Mouse (Mus musculus): ENCODE measurements around the gene Pip4k2c.
"Not testable (repeated sequence)": the region's sequence is repeated elsewhere in the genome, so short reads cannot be mapped to it uniquely, and the experiment has no call there.

The Pip4k2c gene

DNA sequence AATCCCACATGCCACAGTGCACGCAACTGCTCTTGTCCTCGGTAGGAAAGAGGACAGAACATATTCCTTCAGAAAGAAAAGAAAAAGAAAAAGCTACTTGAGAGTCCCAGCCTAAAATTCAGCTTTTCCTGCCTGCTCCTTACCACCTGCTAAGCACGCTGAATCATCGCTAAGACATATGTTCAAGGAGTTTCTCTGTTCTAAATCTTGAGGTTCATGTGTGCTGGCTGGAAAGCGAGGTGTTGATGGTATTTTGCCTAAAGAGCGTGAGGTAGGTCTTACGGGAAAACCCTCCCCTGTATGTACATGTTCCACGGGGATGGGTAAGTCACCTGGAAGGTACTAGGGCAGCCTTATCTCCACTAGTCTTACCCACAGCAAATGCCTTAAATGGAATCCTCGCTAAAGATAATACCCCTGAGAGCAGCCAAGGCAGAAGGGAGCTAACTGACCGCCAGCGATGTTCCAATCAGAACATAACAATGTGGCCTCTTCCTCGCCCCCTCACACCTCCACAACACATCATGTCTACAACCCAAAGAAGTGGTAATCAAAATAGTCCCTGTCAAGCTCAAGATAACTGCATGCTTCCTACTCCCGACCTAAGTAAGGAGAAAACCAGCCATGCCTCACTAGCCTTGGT is 1.3 kb downstream of the Pip4k2c start:
- in situ Hi-C loops (cut with MboI) = no loop called here

- in situ Hi-C loops (cut with MboI) = no loop called here
Measured at GRCm38 (mm10) chr10:127208921-127209320, 2.5 kb downstream of the Pip4k2c start.

DNA sequence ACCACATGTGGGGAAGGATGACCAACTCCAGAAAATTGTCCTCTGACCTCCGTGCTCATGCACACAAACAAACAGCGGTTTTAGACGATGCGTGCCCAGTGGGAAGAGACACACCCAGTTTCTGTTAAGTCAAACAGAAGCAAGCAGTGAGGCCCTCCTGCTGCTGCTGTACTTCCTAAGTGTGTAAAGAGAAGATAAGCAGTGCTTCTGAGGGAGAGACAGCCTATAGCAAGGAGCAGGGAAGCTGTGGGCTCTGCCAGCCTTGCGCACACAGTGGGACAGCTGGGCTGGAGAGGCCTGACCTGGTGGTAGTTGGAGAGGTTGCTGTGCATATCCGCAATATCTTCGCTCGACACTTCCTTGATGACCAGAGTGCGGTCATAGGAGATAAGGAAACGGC is 6.0 kb downstream of the Pip4k2c start:
- in situ Hi-C loops (cut with MboI) = no loop called here

DNA sequence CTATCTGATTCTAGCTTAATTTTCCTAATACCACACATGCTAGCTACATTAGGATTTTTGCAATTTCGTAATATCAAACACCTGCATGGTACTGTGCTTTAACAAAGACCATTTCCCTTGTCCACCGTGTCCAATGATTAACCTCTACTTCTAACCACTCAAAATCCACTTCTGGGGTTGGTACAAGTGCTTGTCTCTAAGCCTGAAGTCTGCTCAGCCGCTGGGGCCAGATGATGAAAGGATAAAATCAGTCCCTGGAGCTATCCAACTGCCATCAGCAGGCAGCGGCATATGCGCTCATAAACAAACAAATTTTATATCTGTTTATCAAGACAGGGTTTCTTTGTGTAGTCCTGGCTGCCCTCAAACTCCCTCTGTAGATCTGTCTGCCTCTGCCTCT is 6.8 kb downstream of the Pip4k2c start:
- in situ Hi-C loops (cut with MboI) = no loop called here

- in situ Hi-C loops (cut with MboI) = no loop called here
Measured at GRCm38 (mm10) chr10:127203106-127203505, 8.3 kb downstream of the Pip4k2c start.

- in situ Hi-C loops (cut with MboI) = no loop called here
Measured at GRCm38 (mm10) chr10:127200279-127200678, 11.1 kb downstream of the Pip4k2c start.

GRCm38 (mm10) chr10:127199474-127199873 is 11.9 kb downstream of the Pip4k2c start:
- in situ Hi-C loops (cut with MboI) = no loop called here

DNA sequence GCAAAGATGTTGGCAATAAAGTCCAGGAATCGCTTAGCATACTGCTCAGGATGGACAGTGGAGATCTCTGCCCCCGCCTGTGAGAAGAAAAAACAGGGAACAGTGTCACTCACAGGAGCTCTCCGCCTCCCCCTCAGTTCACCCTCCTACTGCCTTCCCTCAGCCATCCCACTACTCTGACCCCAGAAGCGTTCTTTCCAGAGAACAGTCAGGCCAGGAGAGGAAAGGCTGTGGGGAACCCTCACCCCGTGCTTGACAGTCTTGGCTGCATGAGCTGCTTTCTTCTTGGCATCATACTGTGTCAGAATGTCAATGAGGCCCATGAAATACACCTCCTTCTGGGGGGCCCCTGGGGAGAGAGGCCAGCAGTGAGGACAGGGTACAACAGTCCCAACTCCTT is 12.3 kb downstream of the Pip4k2c start:
- in situ Hi-C loops (cut with MboI) = no loop called here

DNA sequence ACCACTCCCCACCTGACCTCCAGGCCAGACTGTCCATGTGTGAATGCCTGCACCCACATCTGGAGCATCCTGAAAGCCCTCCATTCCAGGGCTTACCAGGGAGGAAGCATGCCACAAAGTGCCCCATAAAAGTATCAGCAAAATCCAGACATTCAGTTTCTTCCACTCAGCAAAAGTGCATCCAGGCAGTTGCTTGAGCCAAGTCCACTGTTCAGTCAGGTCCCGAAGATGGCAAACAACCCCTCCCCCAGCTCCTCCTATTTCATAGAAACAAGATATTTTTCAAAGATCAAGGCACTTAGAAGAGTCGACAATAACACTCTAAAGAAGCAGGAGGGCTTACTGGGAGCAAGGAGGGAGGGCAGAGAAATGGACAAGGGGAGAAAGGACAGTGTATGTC is 12.9 kb downstream of the Pip4k2c start:
- in situ Hi-C loops (cut with MboI) = no loop called here

- in situ Hi-C loops (cut with MboI) = no loop called here
Measured at GRCm38 (mm10) chr10:127197505-127198110, 13.8 kb downstream of the Pip4k2c start.

DNA sequence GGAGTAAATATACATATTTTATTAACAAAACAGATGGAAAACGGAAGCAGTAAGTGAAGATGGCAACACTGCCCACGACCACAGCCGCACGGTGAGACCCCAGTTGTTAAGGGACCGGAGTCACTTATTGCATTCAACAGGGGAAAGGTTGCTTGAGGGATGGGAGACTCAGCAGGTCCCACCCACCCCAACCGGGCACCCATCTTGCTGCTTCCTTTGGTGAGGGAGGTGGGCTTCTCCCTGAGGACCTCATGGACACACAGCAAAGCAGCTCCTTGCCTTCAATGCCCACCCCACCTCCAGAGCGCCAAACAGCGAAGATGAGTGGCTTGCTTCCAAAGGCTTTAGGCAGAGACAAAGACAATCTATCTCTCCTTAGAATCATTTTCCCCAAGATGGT is 14.3 kb downstream of the Pip4k2c start:
- in situ Hi-C loops (cut with MboI) = no loop called here

DNA sequence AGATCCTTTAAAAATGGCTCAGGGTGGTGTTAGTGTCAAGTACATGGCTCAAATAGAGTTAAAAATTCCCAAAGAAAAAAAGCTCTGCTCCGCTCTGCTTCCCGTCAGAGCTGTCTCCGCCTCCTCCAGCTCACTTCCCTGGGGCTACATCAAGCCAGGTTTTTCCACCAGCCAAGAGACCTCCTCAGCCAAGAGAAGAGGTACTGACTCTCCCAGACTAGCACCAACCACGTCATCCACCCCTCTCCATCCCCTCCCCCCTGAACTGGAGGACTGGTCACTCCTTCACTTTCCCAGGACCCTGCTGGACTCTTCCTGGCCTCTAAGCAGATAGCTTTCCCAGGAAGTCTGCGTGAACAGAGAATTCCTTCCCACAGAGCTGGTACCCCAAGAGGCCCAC is 15.0 kb downstream of the Pip4k2c start:
- in situ Hi-C loops (cut with MboI) = no loop called here

DNA sequence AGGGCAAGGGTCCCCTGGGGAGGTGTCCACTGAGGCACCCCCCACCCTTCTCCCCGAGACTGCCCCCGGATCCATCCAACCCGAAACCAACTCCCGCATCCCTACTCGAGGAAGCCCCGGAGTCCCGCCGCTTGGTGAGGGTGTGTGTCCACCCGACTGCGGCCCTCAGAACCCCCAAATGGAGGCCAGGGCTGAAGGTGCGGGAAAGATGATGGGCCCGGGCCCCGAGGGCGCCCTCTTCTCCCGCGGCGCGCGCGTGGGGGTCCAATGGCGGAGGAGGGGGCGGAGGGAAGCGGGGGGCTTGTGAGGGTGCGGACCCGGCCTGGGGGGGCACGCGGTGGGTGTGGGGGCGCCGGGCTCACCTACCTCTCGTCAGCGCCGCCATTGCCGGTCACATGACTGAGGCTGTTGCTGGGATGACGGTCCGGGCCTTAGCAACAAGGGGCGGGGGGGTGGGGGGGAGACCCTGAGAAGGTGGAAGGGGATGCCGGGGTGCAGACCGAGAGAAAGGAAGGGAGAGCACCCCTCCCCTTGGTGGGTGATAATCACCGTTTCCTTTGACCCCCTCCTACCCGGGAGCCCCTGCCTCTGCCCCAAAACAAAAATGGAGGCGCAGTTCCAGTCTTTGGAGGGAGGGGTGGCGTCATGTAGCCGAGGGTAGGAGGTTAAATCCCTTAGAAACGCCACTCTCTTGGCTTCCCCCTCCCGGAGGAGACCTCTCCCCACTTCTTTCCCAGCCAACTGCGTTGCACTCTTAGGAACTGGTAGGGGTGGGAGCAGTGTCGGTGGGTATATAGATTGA is 15.9 kb downstream of the Pip4k2c start, which contains the start of gene Dtx3:
Gene Dtx3, minus strand, starts transcription at position 401 of the 802 bp plus-strand sequence.
- in situ Hi-C loops (cut with MboI) = no loop called here

DNA sequence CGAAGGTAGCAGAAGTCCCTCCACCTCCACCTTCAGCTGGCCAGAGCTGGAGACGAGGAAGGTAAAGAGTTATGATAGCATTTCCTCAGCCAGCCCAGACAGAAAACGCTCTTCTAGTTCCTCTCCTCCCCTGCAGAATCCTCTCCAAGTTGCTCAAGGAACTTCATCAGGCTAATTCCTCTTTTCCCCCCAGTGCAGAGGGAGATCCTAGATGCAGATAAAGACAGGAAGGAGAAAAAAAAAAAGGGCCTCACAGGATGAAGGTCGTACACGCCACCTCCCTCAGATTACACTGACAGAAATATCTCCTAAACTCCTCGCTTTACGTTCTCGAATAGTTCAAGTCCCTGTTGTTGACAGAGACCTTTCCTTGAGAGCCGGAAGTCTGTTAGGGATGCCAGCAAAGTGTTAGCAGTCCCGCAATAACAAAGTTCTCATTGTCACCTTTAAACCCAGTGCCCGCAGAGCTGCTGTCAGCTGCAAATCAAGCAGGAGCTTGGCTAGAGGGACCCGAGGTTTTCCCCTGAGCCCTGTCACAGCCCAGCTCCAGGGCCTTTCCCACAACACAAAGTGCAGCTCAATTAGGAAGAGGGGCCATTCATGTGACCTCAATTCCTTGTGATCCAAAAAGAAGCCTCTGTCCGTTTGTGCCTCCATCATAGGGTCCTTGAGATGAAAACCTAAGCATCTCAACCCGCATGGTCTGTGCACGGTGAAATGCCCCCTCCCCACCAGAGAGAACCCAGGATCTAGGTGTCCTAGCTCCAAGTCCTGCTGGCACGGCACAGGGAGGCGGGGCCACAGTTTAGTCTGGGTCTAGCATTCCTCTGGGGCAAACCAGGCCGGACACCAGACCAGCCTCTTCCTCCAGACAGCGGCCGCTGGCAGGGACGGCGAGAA is 16.7 kb downstream of the Pip4k2c start:
- in situ Hi-C loops (cut with MboI) = no loop called here

DNA sequence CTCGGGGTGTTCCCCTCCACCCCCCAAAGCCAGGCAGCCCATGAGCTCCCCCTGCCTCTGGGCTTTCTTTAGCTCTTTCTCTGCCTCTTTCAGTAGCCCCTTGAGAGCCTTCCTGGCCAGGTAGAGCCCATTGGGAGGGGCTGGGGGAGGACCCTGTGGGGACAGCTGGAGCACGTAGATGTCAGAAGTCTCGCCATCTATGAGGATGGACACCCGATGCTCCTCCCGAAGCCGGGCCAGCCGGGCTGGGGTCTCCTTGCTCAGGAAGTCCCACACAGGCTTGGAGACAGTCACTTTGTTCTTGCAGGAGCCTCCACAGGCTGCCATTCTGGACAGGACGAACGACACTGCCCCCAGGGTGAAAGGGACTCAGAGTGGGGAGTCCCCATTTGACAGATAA is 18.4 kb downstream of the Pip4k2c start:
- in situ Hi-C loops (cut with MboI) = no loop called here

DNA sequence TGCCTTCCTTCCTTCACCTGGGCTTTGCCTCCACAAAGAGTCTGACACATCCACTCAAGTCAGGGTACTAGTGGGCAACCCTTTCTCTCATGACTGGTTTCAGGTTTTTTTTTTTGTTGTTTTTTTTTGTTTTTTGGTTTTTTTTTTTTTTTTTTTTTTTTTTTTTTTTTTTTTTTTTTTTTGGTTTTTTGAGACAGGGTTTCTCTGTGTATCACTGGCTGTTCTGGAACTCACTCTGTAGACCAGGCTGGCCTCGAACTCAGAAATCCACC is 19.4 kb downstream of the Pip4k2c start:
- in situ Hi-C loops (cut with MboI) = not testable (repeated sequence)

GRCm38 (mm10) chr10:127191191-127192056 is 20.0 kb downstream of the Pip4k2c start:
- in situ Hi-C loops (cut with MboI) = no loop called here

GRCm38 (mm10) chr10:127190398-127191190 is 20.8 kb downstream of the Pip4k2c start:
- in situ Hi-C loops (cut with MboI) = no loop called here

DNA sequence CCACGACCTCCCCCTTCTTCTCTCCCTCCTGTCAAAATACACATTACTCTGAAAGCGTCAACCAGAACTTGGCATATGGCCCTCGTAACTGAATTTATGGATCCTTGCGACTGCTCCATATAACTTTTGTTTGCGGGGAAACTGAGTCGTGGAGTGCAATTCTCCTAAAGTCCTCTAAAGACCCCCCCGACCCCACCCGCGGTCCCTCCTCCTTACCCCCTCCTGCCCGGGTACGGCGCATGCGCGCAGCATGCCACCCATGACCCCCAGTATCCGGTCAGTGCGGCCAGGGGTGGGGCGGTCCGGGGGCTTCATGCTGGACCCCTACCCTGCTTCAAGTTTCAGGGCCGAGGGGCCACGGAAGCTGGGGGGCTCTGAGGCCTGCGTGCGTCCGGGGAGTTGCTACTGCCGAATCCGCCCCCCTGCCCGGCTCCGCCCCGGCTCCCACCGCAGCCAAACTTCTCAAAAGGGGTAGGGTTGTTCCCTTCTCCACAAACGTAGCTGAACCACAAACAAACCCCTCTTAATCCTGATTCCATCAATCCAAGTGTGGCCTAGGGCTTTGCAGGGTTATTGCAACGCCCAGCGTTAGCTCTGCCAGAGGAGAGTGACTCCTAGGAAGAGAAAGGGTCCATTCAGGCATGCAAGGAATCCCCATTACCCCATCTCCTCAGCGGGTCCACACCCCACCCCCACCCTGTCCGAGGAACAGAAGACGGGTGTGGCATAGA is 21.6 kb downstream of the Pip4k2c start, which contains the start of gene Arhgef25:
Gene Arhgef25, minus strand, starts transcription at position 433 of the 731 bp plus-strand sequence.
- in situ Hi-C loops (cut with MboI) = no loop called here
